Mouse (Mus musculus) heart, postnatal 0 days (tissue): Measurements from ENCODE around the gene Ifna2. TPM values are rescaled to one million over a fixed set of nuclear protein-coding genes. Genes with fewer than 3 reads are reported as not detected.

Experiments
- ATAC-seq: fragments of 200-750 bp; cut with Nextera tagmentation; 2 replicates; pipeline ENCODE4 v1.8.0; 2017; ENCODE audit warnings: low read depth, moderate number of reproducible peaks, moderate library complexity; ENCODE audit not compliant: insufficient read depth
- DNase-seq: peaks from one replicate; pipeline ENCODE4 v3.0.0-alpha.2; 2016; ENCODE audit warnings: low spot score
- H3K27ac ChIP-seq: fragments of 300-500 bp; sonication (generic); 2 replicates; pipeline ENCODE4 v1.5.1; 2014; ENCODE audit warnings: low read depth, mild to moderate bottlenecking
- H3K27me3 ChIP-seq: fragments of 300-500 bp; sonication (generic); 2 replicates; pipeline ENCODE4 v1.6.1; 2014; ENCODE audit warnings: low read length, mixed read lengths; ENCODE audit not compliant: control insufficient read depth, insufficient read depth
- H3K36me3 ChIP-seq: fragments of 300-500 bp; sonication (generic); replicated peaks from 2 replicates; pipeline ENCODE4 v1.6.1; 2014; ENCODE audit warnings: low read length, mixed read lengths; ENCODE audit not compliant: control insufficient read depth, insufficient read depth
- H3K4me1 ChIP-seq: fragments of 300-500 bp; sonication (generic); 2 replicates; pipeline ENCODE4 v1.6.1; 2014; ENCODE audit warnings: antibody characterized with exemption; ENCODE audit not compliant: control insufficient read depth, insufficient read depth
- H3K4me2 ChIP-seq: fragments of 300-500 bp; sonication (generic); 2 replicates; pipeline ENCODE4 v1.6.1; 2014; ENCODE audit warnings: low read depth, mild to moderate bottlenecking, low read length, moderate library complexity
- H3K4me3 ChIP-seq: fragments of 300-500 bp; sonication (generic); 2 replicates; pipeline ENCODE4 v1.5.1; 2014; ENCODE audit warnings: low read depth, low read length
- H3K9ac ChIP-seq: fragments of 300-500 bp; sonication (generic); replicated peaks from 2 replicates; pipeline ENCODE4 v1.6.1; 2014; ENCODE audit warnings: low read depth, low read length, mixed read lengths
- H3K9me3 ChIP-seq: fragments of 300-500 bp; sonication (generic); replicated peaks from 2 replicates; pipeline ENCODE4 v1.6.1; 2016; ENCODE audit warnings: low read length; ENCODE audit not compliant: control insufficient read depth
- CTCF ChIP-seq: IDR thresholded peaks from 2 replicates; pipeline ENCODE4 v1.5.1; 2016; ENCODE audit warnings: antibody characterized with exemption, control low read depth, low read depth
- EP300 ChIP-seq: IDR thresholded peaks from 2 replicates; pipeline ENCODE4 v1.6.1; 2016; ENCODE audit warnings: antibody characterized with exemption, low read depth
- WGBS: fragments of 180-500 bp; shearing (Covaris S2); extraction: QIAGEN DNeasy Blood & Tissue Kit; methylation state at CpG from one replicate; pipeline ENCODE4 v1.1.7; 2014; 5-methylcytosine and 5-hydroxymethylcytosine counted together
- polyA plus RNA-seq: library from polyadenylated mRNA; unstranded; fragments of >200 nt; fragmentation: Nextera tagmentation; extraction: Ambion mirVana; gene quantifications from 2 replicates; pipeline ENCODE4 v1.2.1, GENCODE M21; 2015
- total RNA-seq: library from RNA; depleted of rRNA; stranded (reverse); fragments of >200 nt; gene quantifications from 2 replicates; pipeline ENCODE4 v1.2.3, GENCODE M21; 2014; ENCODE audit warnings: low replicate concordance

Ifna2 gene
- total and polyA plus RNA-seq, 2 experiments from 2014 or later = not detected

DNA sequence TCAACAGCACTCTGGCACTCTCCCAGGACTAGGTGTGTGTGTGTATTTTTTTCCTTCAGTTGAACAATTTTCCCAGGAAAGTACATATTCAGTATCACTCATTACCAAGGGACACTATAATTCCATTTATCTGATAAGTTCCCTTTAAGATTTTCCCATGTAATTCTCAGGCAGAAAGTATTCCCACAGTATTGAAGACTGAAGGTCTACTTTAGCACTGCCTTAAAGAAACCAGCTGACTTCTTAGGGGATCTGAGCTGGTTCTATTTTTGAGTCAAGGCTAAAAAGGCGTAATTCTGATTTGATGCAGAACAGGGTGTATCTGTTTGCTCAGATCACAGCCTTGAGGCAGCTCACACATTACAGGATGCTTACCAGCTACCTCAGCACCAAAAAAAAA is 35.0 kb upstream of the Ifna2 start:
- Histone ChIP-seq H3K36me3 (peaks cover 24% of the 10 kb centered on the region), H3K27ac (no peak overlapping the region)
- no peak for DNase-seq

DNA sequence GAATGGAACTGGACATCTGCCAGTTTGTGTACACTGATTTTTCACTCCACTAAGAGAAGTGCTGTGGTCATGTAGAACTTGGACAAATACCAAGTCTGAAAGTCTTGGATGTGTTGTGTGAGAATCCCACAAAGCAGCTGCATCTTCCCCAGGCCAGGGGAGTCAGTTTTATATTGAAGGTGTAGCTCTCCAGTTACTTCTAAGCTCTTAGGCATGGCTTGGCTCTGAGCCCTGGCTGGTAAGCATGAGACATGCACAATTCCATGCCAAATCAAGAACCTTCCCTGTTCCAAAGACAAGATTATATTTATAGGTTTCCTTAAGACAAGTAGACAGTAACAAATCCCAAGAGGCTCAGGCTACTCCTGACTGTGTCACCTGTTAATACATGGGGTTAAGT is 31.3 kb upstream of the Ifna2 start:
- no peak for ATAC-seq

More for the DNA sequence above, 35.0 kb upstream of the Ifna2 start:
- Histone ChIP-seq H3K9ac (peak overlapping the region; percentile 13; the same call in 1 of the 2 replicates), H3K4me1 (peaks cover 14% of the 10 kb centered on the region), H3K4me3 (peak overlapping the region; percentile 85), H3K27me3 (no peaks in the 10 kb centered on the region), H3K4me2 (peak overlapping the region; percentile 83), H3K9me3 (no peaks in the 10 kb centered on the region)
- ATAC-seq = no peak
- no peak for TF ChIP-seq EP300
- no peak for TF ChIP-seq CTCF
- 10% methylated on average over 1 of the region's 1 CpGs for WGBS

DNA sequence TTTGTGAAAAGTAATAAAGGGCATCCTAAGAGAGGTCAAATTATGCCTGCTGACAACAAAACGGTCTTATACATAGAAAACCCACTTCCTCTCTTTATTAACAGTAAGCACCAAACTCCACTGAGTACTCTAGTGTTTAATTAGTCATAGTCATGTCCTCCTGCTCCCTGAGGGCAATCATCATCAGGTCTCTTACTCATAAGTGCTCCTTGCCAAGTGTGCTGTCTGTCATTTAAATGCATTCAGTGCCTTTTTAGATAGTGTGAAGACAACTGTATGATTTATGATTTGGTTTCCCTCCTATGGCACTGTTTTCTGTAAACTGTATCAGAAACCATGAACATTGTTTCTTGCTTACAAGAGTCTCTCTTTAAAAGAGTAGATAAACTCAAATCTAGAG is 30.6 kb upstream of the Ifna2 start:
- Histone ChIP-seq H3K36me3 (peaks cover 19% of the 10 kb centered on the region; the same call in 1 of the 2 replicates), H3K4me2 (no peak overlapping the region), H3K4me3 (no peak overlapping the region), H3K9ac (no peak overlapping the region), H3K27ac (no peak overlapping the region), H3K4me1 (peaks cover 9% of the 10 kb centered on the region), H3K9me3 (no peaks in the 10 kb centered on the region), H3K27me3 (no peaks in the 10 kb centered on the region)
- ATAC-seq (no peak), DNase-seq (no peak)
- no peak for TF ChIP-seq CTCF
- TF ChIP-seq EP300 = no peak
- WGBS = 77% methylated on average over 1 of the region's 1 CpGs

More for the DNA sequence above, 31.3 kb upstream of the Ifna2 start:
- TF ChIP-seq EP300 (no peak), CTCF (no peak)
- no peak overlapping the region for H3K9ac ChIP-seq
- no peak overlapping the region for H3K4me2 ChIP-seq
- H3K4me3 ChIP-seq = no peak overlapping the region
- H3K27ac ChIP-seq = no peak overlapping the region
- H3K27me3 ChIP-seq = no peaks in the 10 kb centered on the region
- no peak for DNase-seq
- peaks cover 20% of the 10 kb centered on the region for H3K36me3 ChIP-seq
- H3K4me1 ChIP-seq = peaks cover 11% of the 10 kb centered on the region
- H3K9me3 ChIP-seq = no peaks in the 10 kb centered on the region

DNA sequence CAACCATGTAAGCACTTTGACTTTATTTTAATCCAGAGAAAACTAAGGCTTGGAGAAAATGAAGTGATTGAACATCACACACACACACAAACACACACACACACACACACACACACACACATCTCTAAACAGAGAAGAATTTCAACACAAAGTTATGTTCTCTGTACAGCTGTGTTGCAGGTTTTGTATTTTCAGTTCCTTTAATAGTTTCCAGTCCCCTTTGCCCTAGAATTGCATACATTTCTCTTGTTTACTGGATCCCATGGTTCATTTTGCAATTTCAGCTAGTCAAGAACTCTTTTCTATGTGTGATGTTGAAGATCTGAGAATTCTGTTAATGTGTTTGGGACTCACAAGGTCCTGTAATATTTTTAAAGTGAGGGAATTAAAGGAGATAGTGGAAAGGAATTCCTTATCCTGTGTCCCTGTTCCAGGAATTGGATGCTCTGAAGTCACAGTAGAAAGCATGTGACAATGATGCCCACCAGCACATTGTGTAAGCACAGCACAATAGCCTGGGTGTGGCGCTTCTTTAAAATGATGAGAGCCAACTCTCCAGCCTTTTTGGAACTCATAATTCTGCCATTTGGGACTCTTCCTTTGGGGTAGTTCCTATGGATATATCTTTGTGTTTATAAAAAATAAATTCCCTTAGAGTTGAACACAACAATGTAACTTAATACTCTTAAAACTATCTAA is 23.6 kb upstream of the Ifna2 start:
- Histone ChIP-seq H3K36me3 (no peaks in the 10 kb centered on the region), H3K9me3 (no peaks in the 10 kb centered on the region), H3K27me3 (no peaks in the 10 kb centered on the region), H3K4me3 (no peak overlapping the region), H3K27ac (no peak overlapping the region), H3K9ac (no peak overlapping the region), H3K4me1 (no peaks in the 10 kb centered on the region), H3K4me2 (no peak overlapping the region)
- 95% methylated on average over 1 of the region's 1 CpGs for WGBS
- ATAC-seq (no peak), DNase-seq (no peak)
- TF ChIP-seq EP300 = no peak
- no peak for TF ChIP-seq CTCF

DNA sequence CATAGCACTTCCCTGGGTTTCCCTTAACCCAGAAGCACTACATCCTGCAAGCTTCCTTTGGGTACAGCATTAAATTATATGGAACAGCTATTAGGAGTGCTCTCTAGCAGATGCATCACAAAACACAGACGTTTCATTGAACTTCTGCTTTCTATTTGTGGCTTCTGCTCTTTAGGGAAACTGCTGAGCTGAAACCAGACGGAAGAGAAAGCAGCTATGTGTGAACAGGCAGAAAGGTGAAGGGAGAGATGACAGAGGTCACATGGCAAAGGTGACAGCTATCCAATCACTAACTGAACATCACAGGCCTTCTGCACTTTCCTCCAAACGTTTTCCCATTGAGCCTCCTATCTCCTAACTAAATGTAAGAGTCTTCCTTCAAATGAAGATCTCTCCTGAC is 22.2 kb upstream of the Ifna2 start:
- DNase-seq = no peak
- Histone ChIP-seq H3K4me1 (no peaks in the 10 kb centered on the region), H3K9ac (no peak overlapping the region), H3K27ac (no peak overlapping the region), H3K27me3 (no peaks in the 10 kb centered on the region), H3K4me3 (no peak overlapping the region), H3K4me2 (no peak overlapping the region), H3K9me3 (no peaks in the 10 kb centered on the region), H3K36me3 (no peaks in the 10 kb centered on the region)
- 23% methylated on average over 3 of the region's 3 CpGs for WGBS
- ATAC-seq = no peak
- no peak for TF ChIP-seq CTCF
- TF ChIP-seq EP300 = no peak

DNA sequence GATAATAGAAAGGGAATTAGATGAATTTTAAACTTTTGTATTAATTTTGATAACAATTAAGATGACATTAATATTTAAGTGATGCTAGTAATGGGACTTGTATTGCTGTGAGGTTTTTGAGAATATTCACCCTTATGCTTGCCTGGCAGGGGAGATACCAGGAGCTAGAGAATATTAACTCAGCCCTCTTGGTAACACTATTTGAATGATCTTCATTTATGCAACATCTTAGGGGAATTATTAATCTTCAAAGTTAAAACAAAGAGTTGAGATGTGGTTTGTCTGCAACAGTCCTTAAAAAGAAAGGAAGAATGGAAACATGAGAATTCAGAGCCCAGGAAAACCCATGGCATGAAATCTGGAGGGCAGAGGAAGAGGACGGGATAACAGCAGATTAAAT is 15.6 kb upstream of the Ifna2 start:
- Histone ChIP-seq H3K36me3 (no peaks in the 10 kb centered on the region), H3K27me3 (no peaks in the 10 kb centered on the region), H3K9ac (no peak overlapping the region), H3K4me3 (no peak overlapping the region), H3K4me1 (no peaks in the 10 kb centered on the region), H3K9me3 (no peaks in the 10 kb centered on the region), H3K27ac (no peak overlapping the region), H3K4me2 (no peak overlapping the region)
- TF ChIP-seq CTCF = no peak
- TF ChIP-seq EP300 = no peak
- WGBS = 79% methylated on average over 1 of the region's 1 CpGs
- ATAC-seq (no peak), DNase-seq (no peak)
